15 mouse cellular contexts compared by ENCODE assay signal in genomic region chr8:12503344-12503743, GRCm38 (mm10).
DNase-seq lines count a peak whose midpoint lies in the region; ATAC-seq lines count a peak whose summit lies in the region.
"Had no signal": no experiment of that assay in that cellular context is flagged by ENCODE, and none has a peak within 500 bp of the region (broad histone marks: within the 10 kb centered on the region; RNA-seq: fewer than 3 reads in every experiment).

No protein-coding gene starts in this region.

- H3K27ac ChIP-seq in neural tube, embryonic 15.5 days (replicated peaks): no peak overlapping the region
- peak overlapping the region; percentile 74 for H3K27ac ChIP-seq in forebrain, embryonic 15.5 days (replicated peaks)
- no peak overlapping the region for H3K27ac ChIP-seq in liver, embryonic 11.5 days (ENCODE audit: low read depth, low read length)
- H3K27ac ChIP-seq: lung, embryonic 15.5 days had no signal

- no peak overlapping the region for H3K4me2 ChIP-seq in neural tube, embryonic 15.5 days
- H3K4me2 ChIP-seq in forebrain, embryonic 15.5 days (replicated peaks): no peak overlapping the region
- no peak overlapping the region for H3K4me2 ChIP-seq in liver, embryonic 11.5 days

- H3K36me3 ChIP-seq in neural tube, embryonic 15.5 days: no peaks in the 10 kb centered on the region
- H3K36me3 ChIP-seq in forebrain, embryonic 15.5 days: no peaks in the 10 kb centered on the region
- H3K36me3 ChIP-seq in liver, embryonic 11.5 days (ENCODE audit: control insufficient read depth, insufficient read depth, low read length): no peaks in the 10 kb centered on the region
- H3K36me3 ChIP-seq: lung, embryonic 15.5 days had no signal

- 3% methylated on average over 14 of the region's 14 CpGs for WGBS in neural tube, embryonic 15.5 days
- WGBS in forebrain, embryonic 15.5 days: 2% methylated on average over 14 of the region's 14 CpGs
- WGBS in liver, embryonic 11.5 days: 8% methylated on average over 14 of the region's 14 CpGs

- H3K4me1 ChIP-seq in neural tube, embryonic 15.5 days: peaks cover 17% of the 10 kb centered on the region
- H3K4me1 ChIP-seq in forebrain, embryonic 15.5 days: peaks cover 51% of the 10 kb centered on the region
- H3K4me1 ChIP-seq in liver, embryonic 11.5 days (replicated peaks; ENCODE audit: control insufficient read depth, insufficient read depth, low read length): no peaks in the 10 kb centered on the region
- H3K4me1 ChIP-seq: lung, embryonic 15.5 days had no signal

- no peak overlapping the region for H3K9ac ChIP-seq in neural tube, embryonic 15.5 days (replicated peaks)
- H3K9ac ChIP-seq in forebrain, embryonic 15.5 days (replicated peaks): no peak overlapping the region
- H3K9ac ChIP-seq in liver, embryonic 11.5 days (ENCODE audit: low read depth, low read length): no peak overlapping the region
- H3K9ac ChIP-seq: lung, embryonic 15.5 days had no signal

- H3K27me3 ChIP-seq in neural tube, embryonic 15.5 days (replicated peaks): peaks cover 60% of the 10 kb centered on the region
- no peaks in the 10 kb centered on the region for H3K27me3 ChIP-seq in forebrain, embryonic 15.5 days
- H3K27me3 ChIP-seq in liver, embryonic 11.5 days (replicated peaks; ENCODE audit: control insufficient read depth, insufficient read depth, low read length): peaks cover 77% of the 10 kb centered on the region

- H3K4me3 ChIP-seq in neural tube, embryonic 15.5 days (replicated peaks): no peak overlapping the region
- no peak overlapping the region for H3K4me3 ChIP-seq in forebrain, embryonic 15.5 days
- H3K4me3 ChIP-seq in liver, embryonic 11.5 days (ENCODE audit: low read depth, low read length): no peak overlapping the region
- H3K4me3 ChIP-seq: lung, embryonic 15.5 days had no signal

- peak; percentile 54 for DNase-seq in neural tube, embryonic 10.5 days (ENCODE audit: extremely low spot score, low spot score)
- peak; percentile 72 for DNase-seq in embryo, embryonic 10.5 days (ENCODE audit: low spot score)
- DNase-seq in heart, postnatal 4 days: no peak
- no peak for DNase-seq in lung, postnatal 4 days
- DNase-seq in liver, embryonic 11.5 days (ENCODE audit: low spot score): no peak
- DNase-seq: cerebellum, adult 11 months; cerebellum, postnatal 36 days; gastrocnemius, postnatal 14 days; heart, postnatal 14 days; kidney, postnatal 25 days; layer of hippocampus, adult 9-11 months had no signal

- H3K9me3 ChIP-seq in neural tube, embryonic 15.5 days (replicated peaks): no peaks in the 10 kb centered on the region
- no peaks in the 10 kb centered on the region for H3K9me3 ChIP-seq in forebrain, embryonic 15.5 days
- H3K9me3 ChIP-seq in liver, embryonic 11.5 days (ENCODE audit: control insufficient read depth, low read length): no peaks in the 10 kb centered on the region
- H3K9me3 ChIP-seq: lung, embryonic 15.5 days had no signal

- ATAC-seq in neural tube, embryonic 15.5 days (ENCODE audit: low FRiP score): no peak
- no peak; the same call in 1 of the 2 replicates for ATAC-seq in forebrain, embryonic 15.5 days (replicated peaks)
- no peak for ATAC-seq in liver, embryonic 11.5 days (replicated peaks; ENCODE audit: low FRiP score)
- ATAC-seq: intestine, postnatal 0 days had no signal

Comparison
In these comparisons a context has a peak if more than half of its experiments do, and no peak if none do; other contexts are left out.
1. DNase-seq: peak in neural tube, embryonic 10.5 days (single experiment) and embryo, embryonic 10.5 days (single experiment); none in heart, postnatal 4 days (single experiment), lung, postnatal 4 days (0 of 2) and liver, embryonic 11.5 days (single experiment).